Mouse (Mus musculus): ENCODE results near the gene Shisa8.

GRCm38 (mm10) chr15:82186931-82187330 lies 25.7 kb downstream of the Shisa8 start:
- TF ChIP-seq TAL1 (IDR thresholded peaks at IDR 0.05; ENCODE audit: low read length) (no peak), GATA1 (IDR thresholded peaks at IDR 0.05; ENCODE audit: low read length) (no peak)

Data from erythroblast, embryonic 14.5 days (primary cell).